Mouse (Mus musculus): Measurements from ENCODE around the gene Ctnnd2. TPM values are rescaled to one million over a fixed set of nuclear protein-coding genes. Genes with fewer than 3 reads are reported as not detected.

Gene Ctnnd2
- polyA plus RNA-seq, 1 experiment from 2014 or later = 46.6 TPM

- H3K9me3 ChIP-seq (ENCODE audit: control insufficient read depth, low read length) = no peaks in the 10 kb centered on the region
- no peaks in the 10 kb centered on the region for H3K27me3 ChIP-seq (ENCODE audit: control insufficient read depth, insufficient read depth, low read length)
- 70% methylated on average over 6 of the region's 6 CpGs for WGBS
- H3K27ac ChIP-seq (ENCODE audit: low read depth, low read length) = no peak overlapping the region
- no peaks in the 10 kb centered on the region for H3K36me3 ChIP-seq (ENCODE audit: control insufficient read depth, insufficient read depth, low read length)
- ATAC-seq (replicated peaks; ENCODE audit: low FRiP score) (no peak), DNase-seq (ENCODE audit: low spot score) (no peak)
- H3K4me2 ChIP-seq (ENCODE audit: low read depth, low read length, severe bottlenecking) = no peak overlapping the region
- no peak overlapping the region for H3K4me3 ChIP-seq (ENCODE audit: low read depth, low read length)
- H3K9ac ChIP-seq (ENCODE audit: low read length) = no peak overlapping the region
- H3K4me1 ChIP-seq (replicated peaks; ENCODE audit: control insufficient read depth, insufficient read depth, low read length) = no peaks in the 10 kb centered on the region
Measured at GRCm38 (mm10) chr15:30700762-30701161, 528.4 kb downstream of the Ctnnd2 start.

- 94% methylated on average over 5 of the region's 5 CpGs for WGBS
- H3K36me3 ChIP-seq (ENCODE audit: control insufficient read depth, insufficient read depth, low read length) = no peaks in the 10 kb centered on the region
- no peak overlapping the region for H3K4me3 ChIP-seq (ENCODE audit: low read depth, low read length)
- no peak overlapping the region for H3K27ac ChIP-seq (ENCODE audit: low read depth, low read length)
- no peak overlapping the region for H3K4me2 ChIP-seq (ENCODE audit: low read depth, low read length, severe bottlenecking)
- no peaks in the 10 kb centered on the region for H3K9me3 ChIP-seq (ENCODE audit: control insufficient read depth, low read length)
- no peak for DNase-seq (ENCODE audit: low spot score)
- H3K27me3 ChIP-seq (ENCODE audit: control insufficient read depth, insufficient read depth, low read length) = no peaks in the 10 kb centered on the region
- no peak for ATAC-seq (replicated peaks; ENCODE audit: low FRiP score)
- no peak overlapping the region for H3K9ac ChIP-seq (ENCODE audit: low read length)
- no peaks in the 10 kb centered on the region for H3K4me1 ChIP-seq (replicated peaks; ENCODE audit: control insufficient read depth, insufficient read depth, low read length)
Measured at GRCm38 (mm10) chr15:30701592-30701991, 529.2 kb downstream of the Ctnnd2 start.

- no peak overlapping the region for H3K27ac ChIP-seq (ENCODE audit: low read depth, low read length)
- ATAC-seq (replicated peaks; ENCODE audit: low FRiP score) (no peak), DNase-seq (ENCODE audit: low spot score) (no peak)
- no peak overlapping the region for H3K4me2 ChIP-seq (ENCODE audit: low read depth, low read length, severe bottlenecking)
- H3K9me3 ChIP-seq (ENCODE audit: control insufficient read depth, low read length) = no peaks in the 10 kb centered on the region
- no peaks in the 10 kb centered on the region for H3K27me3 ChIP-seq (ENCODE audit: control insufficient read depth, insufficient read depth, low read length)
- H3K4me1 ChIP-seq (replicated peaks; ENCODE audit: control insufficient read depth, insufficient read depth, low read length) = no peaks in the 10 kb centered on the region
- no peaks in the 10 kb centered on the region for H3K36me3 ChIP-seq (ENCODE audit: control insufficient read depth, insufficient read depth, low read length)
- 89% methylated on average over 10 of the region's 10 CpGs for WGBS
- H3K4me3 ChIP-seq (ENCODE audit: low read depth, low read length) = no peak overlapping the region
- no peak overlapping the region for H3K9ac ChIP-seq (ENCODE audit: low read length)
Measured at GRCm38 (mm10) chr15:30709026-30709753, 536.8 kb downstream of the Ctnnd2 start.

GRCm38 (mm10) chr15:30709754-30710105, 537.3 kb downstream of the Ctnnd2 start:
- Histone ChIP-seq H3K27me3 (ENCODE audit: control insufficient read depth, insufficient read depth, low read length) (no peaks in the 10 kb centered on the region), H3K9me3 (ENCODE audit: control insufficient read depth, low read length) (no peaks in the 10 kb centered on the region), H3K4me2 (ENCODE audit: low read depth, low read length, severe bottlenecking) (no peak overlapping the region), H3K36me3 (ENCODE audit: control insufficient read depth, insufficient read depth, low read length) (no peaks in the 10 kb centered on the region), H3K4me3 (ENCODE audit: low read depth, low read length) (no peak overlapping the region), H3K4me1 (replicated peaks; ENCODE audit: control insufficient read depth, insufficient read depth, low read length) (no peaks in the 10 kb centered on the region), H3K27ac (ENCODE audit: low read depth, low read length) (no peak overlapping the region), H3K9ac (ENCODE audit: low read length) (no peak overlapping the region)
- ATAC-seq (replicated peaks; ENCODE audit: low FRiP score) (no peak), DNase-seq (ENCODE audit: low spot score) (no peak)
- WGBS = 88% methylated on average over 2 of the region's 2 CpGs

GRCm38 (mm10) chr15:30714823-30715222, 542.4 kb downstream of the Ctnnd2 start:
- H3K4me2 ChIP-seq (ENCODE audit: low read depth, low read length, severe bottlenecking) = no peak overlapping the region

DNA sequence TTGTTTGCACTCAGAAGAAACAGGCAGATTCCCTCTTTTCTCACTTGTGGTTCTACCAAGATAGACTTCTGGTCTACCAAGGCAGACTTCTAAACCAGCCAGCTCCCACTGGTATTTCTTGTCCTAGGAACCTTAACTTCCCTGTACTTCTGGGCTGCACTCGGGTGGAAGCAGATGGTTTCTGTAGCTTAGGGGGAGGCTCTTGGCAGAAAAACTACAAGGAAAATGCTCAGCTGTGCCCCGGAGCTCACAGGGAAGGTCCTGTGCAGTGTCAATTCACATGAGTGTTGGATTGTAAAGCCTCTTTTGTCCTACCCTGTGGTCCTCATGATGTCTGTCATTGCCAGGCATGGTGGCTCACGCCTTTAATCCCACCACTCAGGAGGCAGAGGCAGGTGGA, 546.4 kb downstream of the Ctnnd2 start:
- Histone ChIP-seq H3K4me1 (replicated peaks; ENCODE audit: control insufficient read depth, insufficient read depth, low read length) (0 out of 2 replicates have a peak, but pooled peaks cover 2% of the 10 kb centered on the region), H3K27ac (ENCODE audit: low read depth, low read length) (no peak overlapping the region), H3K4me3 (ENCODE audit: low read depth, low read length) (no peak overlapping the region), H3K9me3 (ENCODE audit: control insufficient read depth, low read length) (no peaks in the 10 kb centered on the region), H3K27me3 (ENCODE audit: control insufficient read depth, insufficient read depth, low read length) (no peaks in the 10 kb centered on the region), H3K9ac (ENCODE audit: low read length) (no peak overlapping the region), H3K36me3 (ENCODE audit: control insufficient read depth, insufficient read depth, low read length) (no peaks in the 10 kb centered on the region), H3K4me2 (ENCODE audit: low read depth, low read length, severe bottlenecking) (no peak overlapping the region)
- 90% methylated on average over 3 of the region's 3 CpGs for WGBS
- ATAC-seq (replicated peaks; ENCODE audit: low FRiP score) (no peak), DNase-seq (ENCODE audit: low spot score) (no peak)

More at GRCm38 (mm10) chr15:30714823-30715222, 542.4 kb downstream of the Ctnnd2 start:
- no peak for ATAC-seq (replicated peaks; ENCODE audit: low FRiP score)
- Histone ChIP-seq H3K9me3 (ENCODE audit: control insufficient read depth, low read length) (no peaks in the 10 kb centered on the region), H3K27me3 (ENCODE audit: control insufficient read depth, insufficient read depth, low read length) (no peaks in the 10 kb centered on the region), H3K27ac (ENCODE audit: low read depth, low read length) (no peak overlapping the region), H3K9ac (ENCODE audit: low read length) (no peak overlapping the region), H3K4me3 (ENCODE audit: low read depth, low read length) (no peak overlapping the region), H3K4me1 (replicated peaks; ENCODE audit: control insufficient read depth, insufficient read depth, low read length) (no peaks in the 10 kb centered on the region), H3K36me3 (ENCODE audit: control insufficient read depth, insufficient read depth, low read length) (no peaks in the 10 kb centered on the region)
- DNase-seq (ENCODE audit: low spot score) = no peak
- 94% methylated on average over 2 of the region's 2 CpGs for WGBS

- no peak for ATAC-seq (replicated peaks; ENCODE audit: low FRiP score)
- WGBS = 81% methylated on average over 2 of the region's 2 CpGs
- no peak overlapping the region for H3K9ac ChIP-seq (ENCODE audit: low read length)
Measured at GRCm38 (mm10) chr15:30719226-30719625, 546.8 kb downstream of the Ctnnd2 start.

GRCm38 (mm10) chr15:30721098-30721497, 548.7 kb downstream of the Ctnnd2 start:
- DNase-seq (ENCODE audit: low spot score) (no peak), ATAC-seq (replicated peaks; ENCODE audit: low FRiP score) (peak; percentile 62)
- WGBS = 38% methylated on average over 2 of the region's 2 CpGs

More at GRCm38 (mm10) chr15:30719226-30719625, 546.8 kb downstream of the Ctnnd2 start:
- Histone ChIP-seq H3K4me3 (ENCODE audit: low read depth, low read length) (no peak overlapping the region), H3K27me3 (ENCODE audit: control insufficient read depth, insufficient read depth, low read length) (no peaks in the 10 kb centered on the region), H3K9me3 (ENCODE audit: control insufficient read depth, low read length) (no peaks in the 10 kb centered on the region), H3K27ac (ENCODE audit: low read depth, low read length) (no peak overlapping the region), H3K4me2 (ENCODE audit: low read depth, low read length, severe bottlenecking) (no peak overlapping the region), H3K36me3 (ENCODE audit: control insufficient read depth, insufficient read depth, low read length) (no peaks in the 10 kb centered on the region), H3K4me1 (replicated peaks; ENCODE audit: control insufficient read depth, insufficient read depth, low read length) (0 out of 2 replicates have a peak, but pooled peaks cover 2% of the 10 kb centered on the region)
- DNase-seq (ENCODE audit: low spot score) = no peak

DNA sequence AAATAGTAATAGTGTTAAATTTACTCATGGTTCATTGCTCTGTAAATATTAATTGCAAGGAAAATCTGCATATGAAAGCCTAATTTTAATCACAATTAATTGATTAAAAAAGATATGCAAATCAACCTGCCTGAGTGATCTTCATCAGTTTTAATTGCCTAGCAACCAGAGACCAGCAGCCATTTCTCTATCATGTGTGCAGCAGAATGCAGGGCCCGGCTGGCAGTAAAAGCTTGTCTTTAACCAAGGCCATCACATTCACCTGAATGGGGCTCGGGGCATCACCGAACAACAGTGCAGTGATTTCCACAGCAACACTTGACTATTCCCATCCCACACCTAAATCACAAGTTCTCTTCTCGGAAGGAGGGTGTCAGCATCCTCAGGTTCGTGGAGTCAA, 553.7 kb downstream of the Ctnnd2 start:
- ATAC-seq (replicated peaks; ENCODE audit: low FRiP score) (peak; percentile 78), DNase-seq (ENCODE audit: low spot score) (peak; percentile 52)
- Histone ChIP-seq H3K27me3 (ENCODE audit: control insufficient read depth, insufficient read depth, low read length) (no peaks in the 10 kb centered on the region), H3K4me1 (replicated peaks; ENCODE audit: control insufficient read depth, insufficient read depth, low read length) (peaks cover 2% of the 10 kb centered on the region; the same call in 1 of the 2 replicates), H3K9me3 (ENCODE audit: control insufficient read depth, low read length) (no peaks in the 10 kb centered on the region), H3K4me3 (ENCODE audit: low read depth, low read length) (no peak overlapping the region), H3K4me2 (ENCODE audit: low read depth, low read length, severe bottlenecking) (no peak overlapping the region), H3K9ac (ENCODE audit: low read length) (no peak overlapping the region), H3K36me3 (ENCODE audit: control insufficient read depth, insufficient read depth, low read length) (no peaks in the 10 kb centered on the region), H3K27ac (ENCODE audit: low read depth, low read length) (no peak overlapping the region)
- WGBS = 61% methylated on average over 5 of the region's 5 CpGs

More at GRCm38 (mm10) chr15:30721098-30721497, 548.7 kb downstream of the Ctnnd2 start:
- Histone ChIP-seq H3K4me2 (ENCODE audit: low read depth, low read length, severe bottlenecking) (no peak overlapping the region), H3K36me3 (ENCODE audit: control insufficient read depth, insufficient read depth, low read length) (no peaks in the 10 kb centered on the region), H3K9me3 (ENCODE audit: control insufficient read depth, low read length) (no peaks in the 10 kb centered on the region), H3K9ac (ENCODE audit: low read length) (no peak overlapping the region), H3K4me1 (replicated peaks; ENCODE audit: control insufficient read depth, insufficient read depth, low read length) (peaks cover 3% of the 10 kb centered on the region; the same call in 1 of the 2 replicates), H3K4me3 (ENCODE audit: low read depth, low read length) (no peak overlapping the region), H3K27ac (ENCODE audit: low read depth, low read length) (no peak overlapping the region), H3K27me3 (ENCODE audit: control insufficient read depth, insufficient read depth, low read length) (no peaks in the 10 kb centered on the region)
